Mouse (Mus musculus) CH12.LX (cell line): ENCODE results near the gene Vmn2r-ps159. TPM values are rescaled to one million over a fixed set of nuclear protein-coding genes. Genes with fewer than 3 reads are reported as not detected.
"Not testable (repeated sequence)": the region's sequence is repeated elsewhere in the genome, so short reads cannot be mapped to it uniquely, and the experiment has no call there.

Experiments used
- DNase-seq: peaks from one replicate; pipeline ENCODE4 v3.0.0-alpha.2; 2013; ENCODE audit errors: extremely low read depth
- H3K27ac ChIP-seq: 2 replicates; pipeline ENCODE4 v1.5.1; 2012; ENCODE audit warnings: low read depth, mild to moderate bottlenecking, control low read depth, moderate library complexity; ENCODE audit not compliant: insufficient read depth
- H3K27me3 ChIP-seq: replicated peaks from 2 replicates; pipeline ENCODE3; 2012; ENCODE audit warnings: inconsistent platforms
- H3K36me3 ChIP-seq, 2 experiments: replicated peaks in 1 of 2; 2 replicates each; pipeline versions ENCODE3 to v1.6.1; 2012; ENCODE audit warnings: inconsistent platforms in 1 of 2, low read length in 1 of 2, mild to moderate bottlenecking in 1 of 2, mixed read lengths in 1 of 2, moderate library complexity in 1 of 2; ENCODE audit not compliant: control insufficient read depth in 1 of 2, insufficient read depth in 1 of 2
- H3K4me1 ChIP-seq, 2 experiments: 2 replicates each; pipeline ENCODE4 v1.6.1; 2012; ENCODE audit warnings: inconsistent platforms in 1 of 2, moderate library complexity in 1 of 2; ENCODE audit not compliant: insufficient read depth in 2 of 2, control insufficient read depth in 1 of 2
- H3K4me2 ChIP-seq: 2 replicates; pipeline ENCODE4 v1.6.1; 2012; ENCODE audit warnings: low read depth, mild to moderate bottlenecking, control low read depth; ENCODE audit not compliant: poor library complexity, insufficient read depth, severe bottlenecking
- H3K4me3 ChIP-seq, 3 experiments: fragments of 150-350 bp in 1 of 3; sonication (generic) in 1 of 3; replicated peaks in 1 of 3; 2 replicates each; pipeline versions ENCODE3 to v1.5.1; 2011 to 2012; ENCODE audit warnings: low read depth in 2 of 3, low read length in 2 of 3, mild to moderate bottlenecking in 2 of 3, moderate library complexity in 2 of 3, control low read depth in 1 of 3, improper control_type of control experiment in 1 of 3, inconsistent platforms in 1 of 3, mixed read lengths in 1 of 3; ENCODE audit not compliant: poor library complexity in 1 of 3
- H3K79me2 ChIP-seq: replicated peaks from 2 replicates; pipeline ENCODE4 v1.6.1; 2012; ENCODE audit warnings: mild to moderate bottlenecking, moderate library complexity; ENCODE audit not compliant: control insufficient read depth, poor library complexity, insufficient read depth, severe bottlenecking; ENCODE audit errors: extremely low read depth
- H3K9ac ChIP-seq: 2 replicates; pipeline ENCODE4 v1.6.1; 2012; ENCODE audit warnings: low read depth, mild to moderate bottlenecking, control low read depth, moderate library complexity; ENCODE audit not compliant: insufficient read depth
- H3K9me3 ChIP-seq: replicated peaks from 2 replicates; pipeline ENCODE3; 2012; ENCODE audit warnings: low read length, inconsistent platforms, mixed read lengths
- E2F4 ChIP-seq: IDR thresholded peaks from 2 replicates; pipeline ENCODE4 v1.6.1; 2011; ENCODE audit warnings: low read depth, low read length, improper control_type of control experiment; ENCODE audit not compliant: insufficient replicate concordance
- EP300 ChIP-seq: IDR thresholded peaks from 2 replicates; pipeline ENCODE4 v1.6.1; 2011; ENCODE audit warnings: low read length, improper control_type of control experiment
- ETS1 ChIP-seq: conservative IDR thresholded peaks from 2 replicates; pipeline ENCODE4 v1.6.1; 2012; ENCODE audit warnings: low read depth, mild to moderate bottlenecking, inconsistent platforms, low read length, improper control_type of control experiment, moderate library complexity
- GABPA ChIP-seq: IDR thresholded peaks from 2 replicates; pipeline ENCODE4 v1.6.1; 2012; ENCODE audit warnings: low read depth, low read length, improper control_type of control experiment, inconsistent platforms; ENCODE audit not compliant: insufficient replicate concordance
- HCFC1 ChIP-seq: IDR thresholded peaks from 2 replicates; pipeline ENCODE4 v1.6.1; 2012; ENCODE audit warnings: low read depth, mild to moderate bottlenecking, inconsistent platforms, low read length, improper control_type of control experiment
- IRF4 ChIP-seq: IDR thresholded peaks from 2 replicates; pipeline ENCODE4 v1.6.1; 2014; ENCODE audit warnings: low read depth, mild to moderate bottlenecking, inconsistent platforms, low read length, improper control_type of control experiment
- MAFK ChIP-seq: IDR thresholded peaks from 2 replicates; pipeline ENCODE4 v1.6.1; 2011; ENCODE audit warnings: low read length, improper control_type of control experiment; ENCODE audit not compliant: insufficient replicate concordance
- MAX ChIP-seq: IDR thresholded peaks from 2 replicates; pipeline ENCODE4 v1.6.1; 2011; ENCODE audit warnings: low read length, improper control_type of control experiment
- MXI1 ChIP-seq: IDR thresholded peaks from 2 replicates; pipeline ENCODE4 v1.6.1; 2011; ENCODE audit warnings: mild to moderate bottlenecking, low read depth, low read length, improper control_type of control experiment
- NRF1 ChIP-seq: IDR thresholded peaks from 2 replicates; pipeline ENCODE4 v1.6.1; 2014; ENCODE audit warnings: low read depth, mild to moderate bottlenecking, inconsistent platforms, low read length, improper control_type of control experiment, moderate library complexity
- PAX5 ChIP-seq: IDR thresholded peaks from 2 replicates; pipeline ENCODE4 v1.6.1; 2012; ENCODE audit warnings: low read length, inconsistent platforms, mixed read lengths
- POLR2AphosphoS2 ChIP-seq: IDR thresholded peaks from 2 replicates; pipeline ENCODE4 v1.6.1; 2011; ENCODE audit warnings: low read depth, low read length, improper control_type of control experiment
- RCOR1 ChIP-seq: conservative IDR thresholded peaks from 2 replicates; pipeline ENCODE4 v1.6.1; 2012; ENCODE audit warnings: low read depth, mild to moderate bottlenecking, inconsistent platforms, low read length, improper control_type of control experiment
- SMC3 ChIP-seq: IDR thresholded peaks from 2 replicates; pipeline ENCODE4 v1.6.1; 2011; ENCODE audit warnings: low read depth, low read length, improper control_type of control experiment
- USF1 ChIP-seq: IDR thresholded peaks from 2 replicates; pipeline ENCODE4 v1.6.1; 2014; ENCODE audit warnings: low read depth, mild to moderate bottlenecking, inconsistent platforms, low read length, improper control_type of control experiment
- ZC3H11A ChIP-seq: IDR thresholded peaks from 2 replicates; pipeline ENCODE4 v1.6.1; 2012; ENCODE audit warnings: low read depth, mild to moderate bottlenecking, inconsistent platforms, low read length, improper control_type of control experiment
- ZNF384 ChIP-seq: IDR thresholded peaks from 2 replicates; pipeline ENCODE4 v1.6.1; 2012; ENCODE audit warnings: low read depth, low read length, improper control_type of control experiment, inconsistent platforms
- dilution Hi-C: fragments of 300-500 bp; cut with MboI; formaldehyde crosslinking; loops from 2 replicates; pipeline ENCODE4 v1.14.3; 2020; ENCODE audit warnings: low sequenced_read_pairs; ENCODE audit not compliant: extremely low pct_unique_long_range_greater_than_20kb, extremely low pct_ligation_motif_present
- in situ Hi-C: fragments of 300-500 bp; cut with MboI; formaldehyde crosslinking; loops from 3 replicates; pipeline ENCODE4 v1.14.3; 2019; ENCODE audit warnings: low sequenced_read_pairs, low pct_ligation_motif_present, low pct_unique_long_range_greater_than_20kb, mixed read lengths
- polyA plus RNA-seq: library from polyadenylated mRNA; unstranded; fragments of >175 nt; gene quantifications from 2 replicates; pipeline ENCODE4 v1.2.1, GENCODE M21; 2012; ENCODE audit warnings: low read depth; ENCODE audit not compliant: insufficient read length
- total RNA-seq, 2 experiments: library from RNA; depleted of rRNA; stranded (reverse); fragments of 300-350 nt in 1 of 2; fragments of >200 nt in 1 of 2; gene quantifications; 2 replicates each; pipeline ENCODE4 v1.2.3; 2012 to 2014

Vmn2r-ps159 gene
- 0.04 TPM in 1 of 2 replicates, not detected in the other for total RNA-seq (2012; rRNA removed)
- not detected in 2 replicates for total RNA-seq (2014; rRNA removed)
- not detected in 2 replicates for polyA plus RNA-seq

GRCm38 (mm10) chr4:156330803-156331202, at the start of gene Vmn2r-ps159:
TSS of gene Vmn2r-ps159 (plus strand) at chr4:156331103.
- H3K27ac ChIP-seq, in situ Hi-C loops, H3K9ac ChIP-seq, H3K27me3 ChIP-seq, H3K36me3 ChIP-seq, H3K4me2 ChIP-seq, dilution Hi-C loops, H3K9me3 ChIP-seq, H3K4me3 ChIP-seq, H3K79me2 ChIP-seq, H3K4me1 ChIP-seq, DNase-seq: not testable (repeated sequence)

- in situ Hi-C loops, H3K4me2 ChIP-seq, H3K36me3 ChIP-seq, H3K4me3 ChIP-seq, H3K9ac ChIP-seq, DNase-seq, H3K27me3 ChIP-seq, dilution Hi-C loops, H3K27ac ChIP-seq, H3K4me1 ChIP-seq, H3K79me2 ChIP-seq: not testable (repeated sequence)
- H3K9me3 ChIP-seq: peaks cover 11% of the 10 kb centered on the region
Observed at GRCm38 (mm10) chr4:156341601-156342504, 10.9 kb downstream of the Vmn2r-ps159 start.

GRCm38 (mm10) chr4:156342569-156343325, 11.8 kb downstream of the Vmn2r-ps159 start:
- TF ChIP-seq MXI1 (no peak), IRF4 (no peak), SMC3 (no peak), PAX5 (no peak), MAX (no peak), ETS1 (no peak), POLR2AphosphoS2 (no peak), USF1 (no peak), EP300 (no peak), MAFK (no peak), NRF1 (no peak), ZC3H11A (no peak), ZNF384 (no peak), RCOR1 (no peak), GABPA (no peak), E2F4 (no peak), HCFC1 (no peak)
- Histone ChIP-seq H3K4me3 (no peak overlapping the region), H3K36me3 (no peaks in the 10 kb centered on the region), H3K27me3 (no peaks in the 10 kb centered on the region), H3K4me1 (no peaks in the 10 kb centered on the region), H3K9me3 (peaks cover 11% of the 10 kb centered on the region), H3K4me2 (no peak overlapping the region), H3K27ac (no peak overlapping the region), H3K79me2 (no peaks in the 10 kb centered on the region), H3K9ac (no peak overlapping the region)
- dilution Hi-C loops: no loop called here
- DNase-seq: peak; percentile 12
- in situ Hi-C loops: no loop called here
